Mouse (Mus musculus): ENCODE results near the gene Lck.
"Not testable (repeated sequence)": the region's sequence is repeated elsewhere in the genome, so short reads cannot be mapped to it uniquely, and the experiment has no call there.

- TF ChIP-seq TAL1, GATA1 (IDR thresholded peaks at IDR 0.05; ENCODE audit: low read length): not testable (repeated sequence)
Observed at GRCm38 (mm10) chr4:129547631-129548030, 25.8 kb downstream of the Lck start.
